Mouse (Mus musculus): ENCODE data around the gene Larp4. TPM values are rescaled to one million over a fixed set of nuclear protein-coding genes. Genes with fewer than 3 reads are reported as not detected.
A peak's percentile ranks its signal among the peaks of the same experiment; 100 is the strongest.
"Not testable (repeated sequence)": the region's sequence is repeated elsewhere in the genome, so short reads cannot be mapped to it uniquely, and the experiment has no call there.

The Larp4 gene
- 10 to 100 TPM; 57.7 to 64.3 TPM for total RNA-seq (2021)

- intact Hi-C loops (cut with DNase I); DNase-seq (ENCODE audit: low spot score): not testable (repeated sequence)
Observed at GRCm38 (mm10) chr15:99969765-99970164, at the start of gene Larp4. Larp4 (plus strand) TSS chr15:99970065.

DNA sequence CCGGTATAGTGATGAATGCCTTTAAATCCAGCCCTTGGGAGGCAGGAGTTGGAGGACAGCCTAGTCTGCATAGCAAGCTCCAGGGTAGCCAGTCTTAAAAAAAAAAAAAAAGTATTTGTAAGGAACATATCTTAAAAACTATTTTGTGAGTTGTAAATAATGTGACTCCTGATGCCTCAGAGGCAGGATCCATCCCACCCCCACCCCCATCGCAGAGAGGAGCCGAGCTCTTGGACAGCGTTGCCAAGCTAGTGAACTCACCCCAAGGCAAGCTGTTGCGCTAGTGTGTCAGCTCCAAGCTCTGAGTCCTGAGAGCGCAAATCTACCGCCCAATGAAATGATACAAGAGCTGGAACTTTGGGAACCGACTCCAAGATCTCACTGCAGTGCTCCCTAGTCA lies 38.6 kb upstream of the Larp4 start:
- no peak for DNase-seq (ENCODE audit: low spot score)
- intact Hi-C loops (cut with DNase I) = no loop called here

- intact Hi-C loops (cut with DNase I) = no loop called here
Observed at GRCm38 (mm10) chr15:99934501-99934900, 35.4 kb upstream of the Larp4 start.

GRCm38 (mm10) chr15:99936659-99937058 lies 33.2 kb upstream of the Larp4 start:
- DNase-seq (ENCODE audit: low spot score) = no peak
- intact Hi-C loops (cut with DNase I) = no loop called here

More at GRCm38 (mm10) chr15:99934501-99934900, 35.4 kb upstream of the Larp4 start:
- DNase-seq (ENCODE audit: low spot score) = no peak

GRCm38 (mm10) chr15:99937841-99938240 lies 32.0 kb upstream of the Larp4 start:
- intact Hi-C loops (cut with DNase I) = no loop called here
- no peak for DNase-seq (ENCODE audit: low spot score)

GRCm38 (mm10) chr15:99940426-99940825 lies 29.4 kb upstream of the Larp4 start:
- intact Hi-C loops (cut with DNase I) = no loop called here
- no peak for DNase-seq (ENCODE audit: low spot score)

DNA sequence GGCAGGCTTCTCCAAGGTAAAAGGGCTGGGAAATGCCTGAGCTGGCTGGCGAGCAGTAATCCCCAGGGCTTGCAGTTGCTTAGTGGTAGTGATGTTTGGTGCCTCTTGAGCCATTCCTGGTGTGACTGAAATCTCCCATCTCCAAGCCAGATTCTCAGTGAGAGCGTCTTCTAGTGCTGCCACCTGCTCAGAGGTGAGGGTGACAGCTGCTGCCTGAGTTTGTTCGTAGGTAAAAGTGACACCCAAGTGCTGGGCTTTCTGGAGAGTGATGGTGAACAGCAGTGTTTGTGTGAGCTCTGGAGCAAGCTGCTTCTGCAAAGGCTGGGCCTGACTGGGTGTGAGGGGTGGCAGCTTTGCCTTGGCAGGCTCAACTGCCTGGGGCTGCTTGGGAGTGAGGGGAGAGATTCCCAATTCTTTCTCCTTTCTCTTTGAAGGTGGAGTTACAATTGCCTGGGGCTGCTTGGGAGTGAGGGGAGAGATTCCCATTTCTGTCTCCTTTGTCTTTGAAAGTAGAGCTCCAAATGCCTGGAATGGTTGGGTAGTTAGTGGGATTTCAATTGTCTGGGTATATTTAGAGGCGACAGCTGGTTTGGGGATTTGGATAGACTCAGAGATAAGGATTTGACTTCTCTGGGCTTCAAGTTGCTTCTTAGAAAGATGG lies 28.8 kb upstream of the Larp4 start:
- intact Hi-C loops (cut with DNase I) = no loop called here
- DNase-seq (ENCODE audit: low spot score) = no peak

- no peak for DNase-seq (ENCODE audit: low spot score)
- intact Hi-C loops (cut with DNase I) = no loop called here
Observed at GRCm38 (mm10) chr15:99955324-99955723, 14.5 kb upstream of the Larp4 start.

GRCm38 (mm10) chr15:99965103-99965775 lies 4.6 kb upstream of the Larp4 start:
- intact Hi-C loops (cut with DNase I) = no loop called here
- peak; percentile 16 for DNase-seq (ENCODE audit: low spot score)

- intact Hi-C loops (cut with DNase I) = no loop called here
- DNase-seq (ENCODE audit: low spot score) = no peak
Observed at GRCm38 (mm10) chr15:99966961-99967360, 2.9 kb upstream of the Larp4 start, which contains the start of gene Fam186a. Fam186a (minus strand) TSS chr15:99967061.

DNA sequence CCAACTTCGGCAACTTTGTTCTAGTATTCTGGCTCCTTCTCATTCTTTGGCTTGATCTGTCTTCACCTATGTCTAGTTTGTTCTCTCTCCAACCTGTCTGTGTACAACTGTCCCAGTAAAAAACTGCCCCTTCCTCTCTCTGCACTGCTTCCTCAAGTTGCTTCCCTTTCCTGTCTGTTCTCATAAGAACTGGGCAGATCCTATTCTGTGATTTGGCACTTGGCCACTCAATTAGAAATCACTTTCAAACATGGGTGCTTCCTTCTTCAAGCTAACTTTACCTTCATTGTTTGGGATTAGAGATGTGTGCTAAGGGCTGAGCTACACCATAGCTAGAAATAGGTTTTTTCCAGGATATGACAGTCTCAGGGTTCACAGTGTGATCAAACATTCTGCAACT lies 741 bp downstream of the Larp4 start:
- DNase-seq (ENCODE audit: low spot score) = no peak
- intact Hi-C loops (cut with DNase I) = no loop called here

- intact Hi-C loops (cut with DNase I) = no loop called here
- peak; percentile 95 for DNase-seq (ENCODE audit: low spot score)
Observed at GRCm38 (mm10) chr15:99972361-99972988, 2.6 kb downstream of the Larp4 start.

- intact Hi-C loops (cut with DNase I) = no loop called here
- no peak for DNase-seq (ENCODE audit: low spot score)
Observed at GRCm38 (mm10) chr15:99972989-99973911, 3.4 kb downstream of the Larp4 start.

- no peak for DNase-seq (ENCODE audit: low spot score)
- intact Hi-C loops (cut with DNase I) = no loop called here
Observed at GRCm38 (mm10) chr15:99974476-99975220, 4.8 kb downstream of the Larp4 start.

- intact Hi-C loops (cut with DNase I); DNase-seq (ENCODE audit: low spot score): not testable (repeated sequence)
Observed at GRCm38 (mm10) chr15:99976121-99976520, 6.3 kb downstream of the Larp4 start.

GRCm38 (mm10) chr15:99979266-99979665 lies 9.4 kb downstream of the Larp4 start:
- no peak for DNase-seq (ENCODE audit: low spot score)
- intact Hi-C loops (cut with DNase I) = no loop called here

- intact Hi-C loops (cut with DNase I) = no loop called here
- no peak for DNase-seq (ENCODE audit: low spot score)
Observed at GRCm38 (mm10) chr15:99979715-99980114, 9.8 kb downstream of the Larp4 start.

GRCm38 (mm10) chr15:99993100-99993499 lies 23.2 kb downstream of the Larp4 start:
- DNase-seq (ENCODE audit: low spot score) = no peak
- intact Hi-C loops (cut with DNase I) = no loop called here

DNA sequence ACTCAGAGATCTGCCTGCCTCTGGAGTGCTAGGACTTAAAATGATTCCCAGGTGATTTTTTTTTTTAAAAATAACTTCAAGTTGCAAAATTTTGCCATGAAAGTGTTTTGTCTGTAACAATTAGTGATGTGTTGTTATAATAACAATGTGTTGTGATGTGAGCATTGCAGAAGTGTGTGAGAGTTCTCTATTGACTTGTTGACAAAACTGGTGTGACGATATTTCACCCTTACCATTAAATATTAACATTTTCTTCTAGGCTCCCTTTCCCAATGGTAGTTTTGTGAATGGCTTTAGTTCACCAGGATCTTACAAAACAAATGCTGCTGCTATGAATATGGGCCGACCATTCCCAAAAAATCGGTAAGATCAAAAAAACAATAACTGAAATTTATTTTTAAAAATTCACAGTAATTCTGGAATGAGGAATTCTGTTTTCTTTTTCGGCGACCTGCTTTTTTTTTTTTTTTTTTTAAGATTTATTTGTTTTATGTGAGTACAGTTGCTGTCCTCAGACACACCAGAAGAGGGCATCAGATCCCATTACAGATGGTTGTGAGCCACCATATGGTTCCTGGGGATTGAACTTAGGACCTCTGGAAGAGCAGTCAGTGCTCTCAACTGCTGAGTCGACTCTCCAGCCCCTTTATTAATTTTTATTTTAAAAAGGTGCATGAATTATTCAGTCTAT lies 27.4 kb downstream of the Larp4 start:
- intact Hi-C loops (cut with DNase I) = no loop called here
- no peak for DNase-seq (ENCODE audit: low spot score)

All from heart, postnatal 25 days (tissue).